Mouse (Mus musculus) CD4-positive, CD25-positive, alpha-beta regulatory T cell, adult 4 months (primary cell): ENCODE results near the gene 1600014C10Rik. TPM values are rescaled to one million over a fixed set of nuclear protein-coding genes. Genes with fewer than 3 reads are reported as not detected.

Experiments
- ATAC-seq: one replicate; pipeline ENCODE4 v1.8.0; 2017
- polyA plus RNA-seq, 2 experiments: library from polyadenylated mRNA; unstranded; fragments of 100-300 nt; shearing (Covaris generic); gene quantifications; one replicate each; pipeline ENCODE4 v1.2.1; 2017

Gene 1600014C10Rik
- 100 to 1,000 TPM; 152 to 193 TPM for polyA plus RNA-seq

- ATAC-seq: peak; percentile 59
Measured at GRCm38 (mm10) chr7:38182962-38183687, at the start of gene 1600014C10Rik. TSS of gene 1600014C10Rik (plus strand) at chr7:38183217.

GRCm38 (mm10) chr7:38134471-38134870, 48.5 kb upstream of the 1600014C10Rik start:
- no peak for ATAC-seq

DNA sequence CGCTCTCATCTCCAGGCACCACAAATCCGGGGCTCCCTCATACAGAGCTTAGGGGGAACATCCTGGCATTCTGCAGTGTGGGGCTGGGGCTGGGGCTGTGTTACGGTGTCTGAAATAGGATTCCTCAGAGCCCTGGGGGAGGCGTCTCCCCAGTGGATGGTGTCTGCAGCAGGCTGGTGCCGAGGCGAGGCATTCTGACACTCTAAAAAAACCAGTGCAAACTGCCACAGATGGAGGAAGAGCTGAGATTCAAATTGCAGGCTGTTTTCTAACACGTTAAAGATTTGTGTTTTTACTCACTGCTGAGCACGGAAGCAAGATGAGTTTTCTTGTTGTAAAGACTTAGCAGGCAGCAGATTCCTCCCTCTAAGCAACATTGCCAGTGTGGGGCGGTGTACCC, 42.7 kb upstream of the 1600014C10Rik start:
- no peak for ATAC-seq

- peak; percentile 80 for ATAC-seq
Measured at GRCm38 (mm10) chr7:38141747-38142545, 41.1 kb upstream of the 1600014C10Rik start.

DNA sequence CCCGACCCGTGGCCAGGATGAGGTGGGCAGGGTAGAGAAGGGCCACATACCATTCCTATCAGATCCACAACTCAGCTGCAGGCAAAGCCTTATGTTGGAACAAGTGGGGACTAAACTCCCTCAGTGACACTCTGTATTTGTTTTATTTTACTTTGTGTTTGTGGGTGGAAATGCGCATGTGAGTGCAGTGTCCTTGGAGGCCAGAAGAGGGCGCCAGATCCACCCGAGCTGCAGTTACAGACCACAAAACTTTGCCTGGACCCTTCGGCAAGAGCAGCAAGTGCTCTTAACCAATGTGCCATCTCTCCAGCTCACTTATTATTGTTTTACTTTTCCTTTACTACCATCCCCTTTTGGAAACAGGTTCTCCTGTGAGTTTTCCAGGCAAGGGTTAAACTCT, 35.5 kb upstream of the 1600014C10Rik start:
- ATAC-seq: no peak

DNA sequence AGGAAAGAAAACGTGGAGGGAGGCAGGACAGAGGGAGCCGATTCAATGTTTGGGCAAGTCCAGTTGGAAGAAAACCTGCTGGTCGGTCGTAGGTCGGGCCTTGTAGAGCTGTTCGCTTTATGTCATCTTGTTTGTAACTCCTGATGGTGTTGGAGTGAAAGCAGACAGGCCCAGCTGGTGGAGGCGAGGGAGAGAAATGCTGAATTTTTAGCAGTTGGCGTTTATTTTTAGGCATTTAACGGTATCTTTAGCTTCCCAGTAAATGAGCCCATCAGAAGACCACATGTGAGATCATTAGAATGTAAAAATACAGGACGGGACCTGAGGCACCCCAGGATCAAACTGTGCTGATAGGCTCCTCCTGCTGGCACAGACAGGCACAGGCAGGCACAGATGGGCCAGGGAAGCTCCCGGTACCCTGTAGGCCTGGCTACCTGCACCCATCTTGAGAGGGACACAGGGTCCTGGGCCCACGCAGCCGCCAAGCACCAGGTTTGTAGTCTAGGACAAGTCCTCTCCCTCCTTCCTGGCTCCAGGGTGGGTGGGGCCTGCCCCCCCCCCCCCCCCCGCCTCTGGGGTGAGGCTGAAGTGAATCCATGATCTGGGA, 31.2 kb upstream of the 1600014C10Rik start:
- ATAC-seq: no peak

- no peak for ATAC-seq
Measured at GRCm38 (mm10) chr7:38152571-38152970, 30.4 kb upstream of the 1600014C10Rik start.

DNA sequence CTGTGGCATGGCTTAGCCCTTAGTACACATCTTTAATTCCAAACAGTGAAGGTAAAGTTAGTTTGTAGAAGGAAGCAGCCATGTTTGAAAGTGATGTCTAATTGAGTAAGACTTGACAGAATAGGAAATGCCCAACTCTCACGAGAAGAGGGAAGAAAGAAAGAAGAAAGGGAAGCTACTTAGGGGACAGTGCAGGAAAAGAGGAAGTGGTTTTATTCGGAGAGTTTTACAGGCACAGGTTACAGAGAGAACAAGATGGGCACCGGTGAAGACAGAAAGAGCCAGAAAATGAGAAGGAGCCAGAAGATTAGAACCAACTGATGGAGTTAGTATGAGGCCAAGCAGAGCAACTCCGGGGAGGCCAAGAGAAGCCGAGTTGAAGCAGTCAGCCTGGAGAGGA, 27.2 kb upstream of the 1600014C10Rik start:
- ATAC-seq: no peak

DNA sequence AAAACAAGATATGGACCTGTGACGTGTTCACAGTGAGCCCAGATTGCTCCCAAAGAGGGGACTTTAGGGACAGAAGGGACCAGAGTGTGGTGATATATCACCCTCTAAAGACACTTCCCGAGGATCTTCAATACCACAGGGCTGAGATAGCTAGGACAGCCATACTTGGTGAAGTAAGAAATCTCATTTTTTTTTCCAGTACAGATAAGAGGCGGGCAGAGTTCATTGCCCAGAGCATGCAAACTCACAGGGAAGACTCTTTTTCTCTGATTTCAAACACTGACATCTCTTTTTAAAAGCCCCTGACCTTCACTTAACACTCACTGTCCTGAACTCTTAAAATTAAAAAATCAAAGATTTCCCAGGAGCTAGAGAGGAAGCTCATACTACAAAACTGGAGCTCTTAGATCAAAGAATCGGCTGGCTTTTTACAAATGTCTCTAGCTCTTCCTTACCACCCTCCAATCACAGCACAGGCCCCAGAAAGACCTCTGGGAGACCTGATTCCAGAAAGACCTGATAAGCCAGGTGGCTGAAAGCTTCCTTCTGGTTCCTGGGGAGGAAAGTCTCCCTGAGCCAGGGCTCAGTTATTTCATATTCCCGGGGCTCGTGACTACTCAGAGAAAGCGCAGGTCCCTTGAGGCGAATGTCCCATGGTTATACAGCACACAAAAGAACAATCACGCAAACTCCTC, 24.1 kb upstream of the 1600014C10Rik start:
- no peak for ATAC-seq

GRCm38 (mm10) chr7:38161438-38161837, 21.6 kb upstream of the 1600014C10Rik start:
- ATAC-seq: no peak

GRCm38 (mm10) chr7:38163433-38164050, 19.5 kb upstream of the 1600014C10Rik start:
- no peak for ATAC-seq

DNA sequence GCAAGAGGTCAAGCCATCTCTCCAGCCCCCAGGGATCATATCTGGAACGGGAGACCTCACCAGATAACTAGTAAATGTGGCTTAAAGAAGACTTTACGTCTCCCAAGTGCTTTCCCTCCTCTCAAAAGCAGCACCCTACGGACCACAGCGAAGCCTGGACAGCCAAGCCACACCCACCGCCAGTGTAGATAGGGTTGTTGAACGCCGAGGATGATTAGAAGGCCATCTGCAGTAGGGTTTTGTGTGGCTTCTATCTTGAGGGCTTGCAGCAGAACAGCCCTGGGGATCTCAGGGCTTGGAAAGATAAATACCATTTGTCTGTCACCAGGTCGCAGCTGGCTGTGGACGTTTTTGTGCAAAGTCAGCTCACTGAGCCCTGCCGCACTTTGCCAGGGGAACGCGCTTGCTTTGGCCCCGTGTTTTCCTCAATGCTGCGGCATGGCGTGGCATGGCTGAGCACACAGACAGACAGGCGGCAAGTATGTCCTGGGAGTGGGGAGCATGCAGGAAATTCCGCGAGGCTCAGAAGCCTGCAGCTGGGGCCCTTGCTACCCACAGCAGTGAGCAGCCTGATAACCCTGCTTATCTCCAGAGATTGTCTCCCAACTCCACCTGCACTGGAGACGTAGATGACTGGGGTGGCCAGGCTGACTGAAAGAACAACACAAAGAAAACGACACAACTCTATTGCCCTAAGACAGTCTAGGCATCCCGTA, 15.9 kb upstream of the 1600014C10Rik start:
- no peak for ATAC-seq

- ATAC-seq: peak; percentile 60
Measured at GRCm38 (mm10) chr7:38167724-38168141, 15.3 kb upstream of the 1600014C10Rik start.

GRCm38 (mm10) chr7:38173871-38174270, 9.1 kb upstream of the 1600014C10Rik start:
- ATAC-seq: no peak

DNA sequence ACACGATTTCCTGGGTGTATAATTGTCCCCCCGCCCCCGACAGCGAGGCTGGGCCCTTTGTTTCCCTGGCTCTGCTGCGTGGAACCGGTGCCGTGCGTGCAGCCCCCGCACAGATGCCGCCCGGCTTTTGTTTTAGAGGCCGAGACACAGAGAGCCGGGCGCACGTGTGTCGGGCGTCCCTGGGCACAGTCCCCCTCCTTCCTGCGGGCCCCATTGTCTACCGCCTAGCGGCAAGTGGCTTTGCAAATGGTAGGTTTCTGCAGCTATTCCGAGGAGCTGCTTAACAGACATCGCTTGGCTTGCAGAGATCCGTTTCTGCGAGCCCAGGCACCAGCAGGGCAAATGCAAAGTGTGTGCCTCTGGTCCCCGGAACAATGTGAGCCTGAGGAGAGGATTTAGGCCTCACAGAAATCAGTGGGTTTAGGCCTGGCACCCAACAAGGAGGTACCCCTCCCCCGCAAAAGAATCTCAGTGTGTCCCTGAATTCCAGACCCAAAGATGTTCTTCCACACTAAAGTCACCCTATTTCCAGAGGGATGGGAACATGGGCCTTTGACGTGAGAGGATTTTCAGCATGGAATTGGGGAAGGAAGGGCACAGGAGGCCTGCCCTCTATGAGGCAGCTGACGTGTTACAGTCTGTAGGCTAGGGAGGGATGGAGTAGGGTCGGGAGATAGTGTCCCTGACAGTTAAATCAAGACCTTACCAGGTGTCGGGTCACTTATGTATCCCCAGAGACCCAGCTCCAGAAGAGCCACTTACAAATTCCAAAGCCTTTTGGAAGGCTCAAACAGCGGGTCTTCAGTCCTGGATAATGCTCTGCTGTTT, 8.5 kb upstream of the 1600014C10Rik start:
- ATAC-seq: no peak

DNA sequence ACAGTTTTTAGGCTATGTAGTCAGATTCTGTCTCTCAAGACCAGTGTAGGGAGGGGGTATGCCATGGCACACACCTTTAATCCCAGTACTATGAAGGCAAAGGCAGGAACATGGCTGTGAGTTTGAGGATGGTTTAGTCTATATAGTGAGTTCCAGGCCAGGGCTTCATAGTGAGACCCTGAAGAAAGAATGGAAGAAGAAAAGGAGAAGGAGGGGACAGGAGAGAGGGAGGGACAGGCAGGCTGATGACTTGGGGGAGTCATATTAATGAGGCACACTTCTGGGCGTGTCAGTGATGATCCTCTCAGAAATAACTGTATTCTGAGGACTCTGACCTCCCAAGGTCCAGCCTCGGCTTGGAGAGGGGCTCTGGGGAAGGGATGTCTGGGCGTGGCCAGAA, 7.0 kb upstream of the 1600014C10Rik start:
- ATAC-seq: no peak

- no peak for ATAC-seq
Measured at GRCm38 (mm10) chr7:38179896-38180295, 3.1 kb upstream of the 1600014C10Rik start.

DNA sequence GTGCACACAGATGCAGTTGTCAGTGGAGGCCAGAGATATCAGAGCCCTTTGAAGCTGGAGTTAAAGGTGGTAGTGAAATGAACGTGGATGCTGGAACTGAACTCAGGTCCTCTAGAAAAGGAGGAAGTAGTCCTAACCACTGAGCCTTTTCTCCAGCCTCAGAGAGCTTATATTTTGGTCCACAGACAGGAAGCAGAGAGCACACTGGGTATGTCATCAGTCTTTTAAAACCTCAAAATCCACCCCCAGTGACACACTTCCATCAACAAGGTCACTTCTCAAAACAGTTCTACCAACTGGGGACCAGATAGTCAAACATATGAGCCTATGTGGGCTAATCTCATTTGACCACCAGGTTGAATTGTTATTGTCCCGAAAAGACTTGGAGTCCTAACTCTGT, 1.7 kb upstream of the 1600014C10Rik start:
- ATAC-seq: no peak

DNA sequence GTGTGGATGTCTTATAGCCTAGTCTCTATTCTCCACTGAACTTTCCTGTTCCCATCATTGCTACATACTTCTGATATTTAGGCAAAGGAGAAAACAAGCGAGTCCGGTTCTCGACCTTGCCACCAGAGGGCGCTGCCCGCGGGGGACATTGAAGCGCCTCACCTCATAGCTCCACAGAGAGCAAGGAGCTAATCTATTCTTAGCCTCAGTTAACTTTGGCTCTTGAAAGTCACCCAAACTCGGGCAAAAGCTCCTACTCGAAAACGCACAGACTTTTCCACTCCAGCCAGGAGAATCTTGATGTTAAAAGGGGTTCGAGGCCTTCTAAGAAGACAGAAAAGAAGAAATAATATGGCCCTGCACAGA, 438 bp upstream of the 1600014C10Rik start:
- ATAC-seq: peak; percentile 58

DNA sequence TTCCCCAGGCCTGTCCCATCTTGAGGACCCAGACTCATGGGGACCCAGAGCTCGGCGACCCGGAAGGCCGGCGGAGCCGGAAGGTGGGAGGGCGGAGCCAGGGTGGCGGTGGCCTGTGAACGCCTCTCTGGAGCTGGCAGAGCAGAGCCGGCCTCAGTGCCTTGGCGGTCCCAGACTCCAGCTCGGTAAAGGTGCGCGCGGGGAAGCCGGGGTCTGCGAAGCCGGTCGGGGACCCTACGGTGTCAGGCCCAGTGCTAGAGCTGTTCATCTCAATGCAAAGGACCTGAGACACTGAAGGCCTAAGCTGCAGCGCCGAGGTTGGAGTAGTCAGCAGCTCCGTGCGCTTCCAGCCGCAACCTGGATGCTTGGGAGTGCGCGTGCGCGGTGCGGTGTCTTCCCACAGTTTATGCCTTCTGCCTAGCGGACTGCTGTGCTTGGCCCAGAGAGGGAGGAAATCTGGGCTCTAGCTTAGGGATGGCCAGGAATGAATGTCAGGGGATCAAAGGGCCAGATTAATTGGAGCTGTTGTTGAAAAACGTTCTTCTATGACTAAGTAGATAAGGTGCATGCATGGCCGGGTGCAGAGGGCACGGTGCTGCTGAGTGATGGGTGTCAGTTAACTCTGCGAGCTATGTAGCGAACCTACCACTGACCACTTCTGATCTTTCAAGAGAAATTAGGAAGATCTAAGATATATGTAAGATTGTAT, 846 bp downstream of the 1600014C10Rik start:
- ATAC-seq: peak; percentile 71
